Mouse (Mus musculus) lung, postnatal 0 days (tissue): ENCODE data around the gene Ccnl1. TPM values are rescaled to one million over a fixed set of nuclear protein-coding genes. Genes with fewer than 3 reads are reported as not detected.

Source experiments
- ATAC-seq: fragments of 200-750 bp; cut with Nextera tagmentation; 2 replicates; pipeline ENCODE4 v1.8.0; 2017; ENCODE audit warnings: moderate library complexity
- DNase-seq: peaks from one replicate; pipeline ENCODE4 v3.0.0-alpha.2; 2016; ENCODE audit warnings: low spot score
- H3K27ac ChIP-seq: fragments of 300-500 bp; sonication (generic); 2 replicates; pipeline ENCODE4 v1.5.1; 2014; ENCODE audit warnings: antibody characterized with exemption, mild to moderate bottlenecking, low read length, mixed read lengths
- H3K27me3 ChIP-seq: fragments of 300-500 bp; sonication (generic); replicated peaks from 2 replicates; pipeline ENCODE4 v1.6.1; 2014; ENCODE audit warnings: low read length, mixed read lengths; ENCODE audit not compliant: insufficient read depth
- H3K36me3 ChIP-seq: fragments of 300-500 bp; sonication (generic); 2 replicates; pipeline ENCODE4 v1.6.1; 2014; ENCODE audit warnings: low read length, mixed read lengths; ENCODE audit not compliant: insufficient read depth
- H3K4me1 ChIP-seq: fragments of 300-500 bp; sonication (generic); 2 replicates; pipeline ENCODE4 v1.6.1; 2014; ENCODE audit warnings: antibody characterized with exemption, low read depth, low read length, mixed read lengths; ENCODE audit not compliant: insufficient read depth
- H3K4me2 ChIP-seq: fragments of 300-500 bp; sonication (generic); replicated peaks from 2 replicates; pipeline ENCODE4 v1.6.1; 2014; ENCODE audit warnings: low read depth, mild to moderate bottlenecking, low read length, moderate library complexity, mixed read lengths
- H3K4me3 ChIP-seq: fragments of 300-500 bp; sonication (generic); 2 replicates; pipeline ENCODE4 v1.5.1; 2014; ENCODE audit warnings: low read depth, low read length
- H3K9ac ChIP-seq: fragments of 300-500 bp; sonication (generic); replicated peaks from 2 replicates; pipeline ENCODE4 v1.6.1; 2014; ENCODE audit warnings: low read depth, mild to moderate bottlenecking
- H3K9me3 ChIP-seq: fragments of 300-500 bp; sonication (generic); 2 replicates; pipeline ENCODE4 v1.6.1; 2016; ENCODE audit warnings: low read length, mixed read lengths
- CTCF ChIP-seq: IDR thresholded peaks from 2 replicates; pipeline ENCODE4 v1.5.1; 2016; ENCODE audit warnings: antibody characterized with exemption, mild to moderate bottlenecking
- EP300 ChIP-seq: IDR thresholded peaks from 2 replicates; pipeline ENCODE4 v1.6.1; 2016; ENCODE audit warnings: antibody characterized with exemption, mild to moderate bottlenecking, control low read depth
- WGBS: fragments of 180-500 bp; shearing (Covaris S2); extraction: QIAGEN DNeasy Blood & Tissue Kit; methylation state at CpG from one replicate; pipeline ENCODE4 v1.1.7; 2014; 5-methylcytosine and 5-hydroxymethylcytosine counted together
- polyA plus RNA-seq: library from polyadenylated mRNA; unstranded; fragments of >200 nt; fragmentation: Nextera tagmentation; extraction: Ambion mirVana; gene quantifications from 2 replicates; pipeline ENCODE4 v1.2.1, GENCODE M21; 2015

The Ccnl1 gene
- polyA plus RNA-seq, 1 experiment from 2014 or later: 94.5 TPM

DNA sequence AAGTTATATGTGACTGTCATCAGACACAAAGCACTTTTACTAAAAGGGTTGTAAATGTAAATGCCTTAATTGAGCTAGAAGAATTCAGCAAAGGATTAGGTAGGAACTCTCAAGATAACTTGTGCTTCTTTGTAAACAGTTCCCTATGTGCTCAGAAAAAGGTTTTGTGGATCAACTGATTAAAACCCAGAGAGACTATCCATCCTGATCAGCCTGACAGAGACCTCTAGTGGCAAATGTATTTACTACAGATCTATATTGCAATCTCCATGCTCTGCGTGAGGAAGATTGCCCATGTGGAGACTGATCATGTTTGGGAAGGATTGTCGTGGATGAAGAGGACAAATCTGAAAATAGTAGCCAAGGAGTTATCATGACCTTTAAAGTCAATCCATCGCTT is 19.8 kb downstream of the Ccnl1 start:
- no peaks in the 10 kb centered on the region for H3K9me3 ChIP-seq
- H3K4me2 ChIP-seq: no peak overlapping the region
- no peaks in the 10 kb centered on the region for H3K27me3 ChIP-seq
- H3K4me1 ChIP-seq: no peaks in the 10 kb centered on the region
- TF ChIP-seq EP300 (no peak), CTCF (peak; percentile 74)
- H3K27ac ChIP-seq: no peak overlapping the region
- WGBS: 24% methylated on average over 3 of the region's 3 CpGs
- no peaks in the 10 kb centered on the region for H3K36me3 ChIP-seq
- H3K9ac ChIP-seq: no peak overlapping the region
- ATAC-seq (no peak), DNase-seq (peak; percentile 53)
- no peak overlapping the region for H3K4me3 ChIP-seq

DNA sequence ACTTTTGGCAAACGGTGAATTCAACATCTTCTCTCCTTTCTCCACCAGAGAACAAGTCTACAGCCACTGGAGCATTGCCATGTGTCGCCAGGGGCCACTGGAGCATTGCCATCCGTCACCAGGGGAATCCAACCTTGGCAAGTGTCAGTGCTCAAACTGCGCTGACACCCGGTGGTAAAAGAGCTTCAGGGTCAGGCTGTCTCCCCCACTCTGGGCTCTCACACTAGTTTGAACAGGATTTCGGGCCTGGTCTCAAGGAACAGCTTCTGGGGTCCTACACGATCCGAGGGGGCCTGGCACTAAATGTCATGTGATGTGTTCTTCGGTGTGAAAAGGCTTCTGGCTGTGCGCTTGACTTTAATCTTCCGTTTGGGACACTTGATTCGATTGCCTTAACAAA is 21.7 kb downstream of the Ccnl1 start:
- no peak overlapping the region for H3K4me3 ChIP-seq
- H3K27ac ChIP-seq: no peak overlapping the region
- WGBS: 66% methylated on average over 12 of the region's 12 CpGs
- H3K4me2 ChIP-seq: no peak overlapping the region
- TF ChIP-seq EP300 (no peak), CTCF (no peak)
- H3K9me3 ChIP-seq: no peaks in the 10 kb centered on the region
- no peaks in the 10 kb centered on the region for H3K4me1 ChIP-seq
- no peaks in the 10 kb centered on the region for H3K36me3 ChIP-seq
- no peak for ATAC-seq
- no peaks in the 10 kb centered on the region for H3K27me3 ChIP-seq
- H3K9ac ChIP-seq: no peak overlapping the region
- no peak for DNase-seq

DNA sequence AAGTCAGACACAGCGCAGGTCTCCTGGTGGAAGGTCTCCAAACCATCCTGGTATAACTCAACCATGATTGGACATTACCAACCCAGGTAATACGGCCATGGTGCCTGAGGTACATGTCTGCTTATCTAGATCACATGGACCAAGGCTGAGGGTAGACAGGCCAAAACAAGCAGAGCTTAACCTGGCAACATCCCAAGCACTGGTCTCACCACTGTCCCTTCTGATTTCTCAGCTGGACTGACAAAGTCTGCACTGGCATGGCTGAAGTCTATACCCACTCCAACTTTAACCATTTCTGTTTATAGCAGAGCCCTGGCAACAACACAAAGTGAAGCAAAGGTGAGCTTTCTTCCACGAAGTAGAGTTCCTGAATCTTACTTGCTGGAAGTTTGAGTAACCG is 22.9 kb downstream of the Ccnl1 start:
- Histone ChIP-seq H3K9ac (no peak overlapping the region), H3K4me1 (peaks cover under 1% of the 10 kb centered on the region; the same call in 1 of the 2 replicates), H3K9me3 (no peaks in the 10 kb centered on the region), H3K27ac (no peak overlapping the region), H3K4me3 (no peak overlapping the region), H3K36me3 (no peaks in the 10 kb centered on the region), H3K27me3 (no peaks in the 10 kb centered on the region), H3K4me2 (no peak overlapping the region)
- 76% methylated on average over 4 of the region's 4 CpGs for WGBS
- TF ChIP-seq EP300 (no peak), CTCF (no peak)
- DNase-seq (no peak), ATAC-seq (no peak)

DNA sequence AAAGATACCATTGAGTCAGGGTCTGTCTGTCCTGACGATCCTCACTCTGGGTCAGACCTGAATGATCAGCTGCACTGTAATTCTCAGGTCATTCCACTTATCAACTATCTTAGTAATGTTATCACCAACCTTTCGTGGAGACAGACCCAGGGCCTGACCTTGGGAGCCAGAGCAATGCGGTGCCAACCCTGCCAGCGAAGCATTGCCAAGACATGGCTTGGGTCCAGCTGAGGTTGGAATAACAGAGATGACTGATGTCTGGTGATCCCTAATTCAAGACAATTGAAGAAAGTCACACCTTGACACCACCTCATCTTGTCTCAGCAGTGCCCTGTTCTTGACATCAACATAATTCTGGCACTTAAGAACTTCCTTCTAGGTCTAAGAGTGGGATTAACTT is 24.3 kb downstream of the Ccnl1 start:
- H3K27ac ChIP-seq: no peak overlapping the region
- no peak overlapping the region for H3K4me2 ChIP-seq
- no peak overlapping the region for H3K4me3 ChIP-seq
- no peak for TF ChIP-seq CTCF
- no peak for TF ChIP-seq EP300
- H3K27me3 ChIP-seq: no peaks in the 10 kb centered on the region
- WGBS: 74% methylated on average over 4 of the region's 4 CpGs
- H3K36me3 ChIP-seq: no peaks in the 10 kb centered on the region
- DNase-seq (no peak), ATAC-seq (no peak)
- peaks cover 10% of the 10 kb centered on the region for H3K4me1 ChIP-seq
- no peaks in the 10 kb centered on the region for H3K9me3 ChIP-seq
- no peak overlapping the region for H3K9ac ChIP-seq

DNA sequence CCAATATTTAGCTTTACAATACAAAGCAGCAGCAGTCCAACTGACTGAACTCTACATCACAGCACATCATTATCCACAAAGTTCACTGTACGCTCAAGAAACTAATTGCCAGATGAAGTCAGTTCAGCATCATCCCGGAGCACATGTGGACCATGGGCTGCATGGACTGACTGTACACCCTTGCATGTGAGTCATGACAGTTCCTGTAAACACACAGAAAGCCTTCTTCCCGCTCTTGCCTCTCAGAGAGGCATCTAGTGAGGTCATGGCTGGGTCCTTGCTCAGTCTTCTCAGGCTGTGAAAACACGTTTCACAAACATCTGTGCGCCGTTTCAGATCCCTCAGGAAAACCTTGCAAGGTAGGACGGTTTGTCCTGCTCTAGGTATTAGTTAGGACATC is 26.5 kb downstream of the Ccnl1 start:
- Histone ChIP-seq H3K9me3 (no peaks in the 10 kb centered on the region), H3K4me1 (peaks cover 17% of the 10 kb centered on the region), H3K9ac (no peak overlapping the region), H3K4me2 (no peak overlapping the region), H3K4me3 (no peak overlapping the region), H3K36me3 (no peaks in the 10 kb centered on the region), H3K27me3 (no peaks in the 10 kb centered on the region), H3K27ac (no peak overlapping the region)
- WGBS: 62% methylated on average over 7 of the region's 7 CpGs
- DNase-seq: no peak
- no peak for TF ChIP-seq EP300
- no peak for TF ChIP-seq CTCF
- no peak for ATAC-seq

DNA sequence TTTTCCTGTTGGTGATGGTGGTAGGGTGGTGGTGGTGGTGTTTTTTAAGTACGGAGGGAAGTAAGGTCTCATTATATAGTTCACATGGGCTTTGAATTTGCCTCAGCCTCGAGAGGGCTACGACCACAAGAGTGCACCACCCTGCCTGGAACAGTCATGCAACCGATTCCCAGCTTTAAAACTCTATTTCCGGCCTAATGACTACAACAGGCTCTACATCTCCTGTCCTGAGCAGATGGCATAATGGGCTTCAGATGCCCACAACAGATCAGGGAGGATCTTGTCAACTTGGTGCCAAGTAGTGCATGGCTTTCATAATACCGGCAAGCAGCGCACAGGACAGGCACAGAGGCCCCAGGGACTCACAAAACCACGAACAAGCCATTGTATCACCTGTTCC is 27.4 kb downstream of the Ccnl1 start:
- 55% methylated on average over 8 of the region's 8 CpGs for WGBS
- Histone ChIP-seq H3K27me3 (no peaks in the 10 kb centered on the region), H3K4me1 (peaks cover 17% of the 10 kb centered on the region), H3K4me2 (no peak overlapping the region), H3K27ac (no peak overlapping the region), H3K4me3 (no peak overlapping the region), H3K36me3 (no peaks in the 10 kb centered on the region), H3K9me3 (no peaks in the 10 kb centered on the region), H3K9ac (no peak overlapping the region)
- no peak for TF ChIP-seq EP300
- TF ChIP-seq CTCF: no peak
- no peak for ATAC-seq
- no peak for DNase-seq
